In genomic region chrX:68554031-68554430, GRCm38 (mm10) we compare ENCODE assay signal across 18 mouse cellular contexts.
"Had no signal": no experiment of that assay in that cellular context is flagged by ENCODE, and none has a peak within 500 bp of the region (broad histone marks: within the 10 kb centered on the region; RNA-seq: fewer than 3 reads in every experiment).

No protein-coding gene starts in this region.

- ATAC-seq: liver, postnatal 0 days; midbrain, embryonic 16.5 days had no signal

- DNase-seq: kidney, postnatal 10 days; kidney, postnatal 4 days; liver; liver, embryonic 13.5 days; liver, postnatal 0 days; lung, postnatal 14 days; right cerebral cortex, postnatal 4 days; spleen, adult 18-20 months; thymus, adult 2 months; thymus, postnatal 25 days had no signal

- H3K27me3 ChIP-seq: limb, embryonic 12.5 days; liver, embryonic 13.5 days; lung, embryonic 15.5 days; megakaryocyte, embryonic 14.5 days; midbrain, embryonic 12.5 days; stomach, embryonic 15.5 days had no signal

- H3K4me1 ChIP-seq: limb, embryonic 12.5 days; liver, embryonic 13.5 days; lung, embryonic 15.5 days; megakaryocyte, embryonic 14.5 days; midbrain, embryonic 12.5 days; stomach, embryonic 15.5 days had no signal

- H3K4me2 ChIP-seq: limb, embryonic 12.5 days; liver, embryonic 13.5 days; lung, embryonic 15.5 days; midbrain, embryonic 12.5 days; stomach, embryonic 15.5 days had no signal

- H3K9me3 ChIP-seq: limb, embryonic 12.5 days; liver, embryonic 13.5 days; lung, embryonic 15.5 days; megakaryocyte, embryonic 14.5 days; midbrain, embryonic 12.5 days; stomach, embryonic 15.5 days had no signal

- H3K4me3 ChIP-seq: layer of hippocampus, adult 2 months; limb, embryonic 12.5 days; liver, embryonic 13.5 days; lung, embryonic 15.5 days; megakaryocyte, embryonic 14.5 days; midbrain, embryonic 12.5 days; stomach, embryonic 15.5 days had no signal

- H3K27ac ChIP-seq: layer of hippocampus, adult 2 months; limb, embryonic 12.5 days; liver, embryonic 13.5 days; lung, embryonic 15.5 days; macrophage; midbrain, embryonic 12.5 days; stomach, embryonic 15.5 days had no signal

- H3K9ac ChIP-seq: limb, embryonic 12.5 days; liver, embryonic 13.5 days; liver, postnatal 0 days; lung, embryonic 15.5 days; midbrain, embryonic 12.5 days; stomach, embryonic 15.5 days had no signal

- H3K36me3 ChIP-seq: limb, embryonic 12.5 days; liver, embryonic 13.5 days; lung, embryonic 15.5 days; midbrain, embryonic 12.5 days; stomach, embryonic 15.5 days had no signal
